Mouse (Mus musculus) kidney, embryonic 14.5 days (tissue): ENCODE results near the gene Fmo2. TPM values are rescaled to one million over a fixed set of nuclear protein-coding genes. Genes with fewer than 3 reads are reported as not detected.

Experiments
- ATAC-seq: fragments of 200-750 bp; cut with Nextera tagmentation; 2 replicates; pipeline ENCODE4 v1.8.0; 2017; ENCODE audit warnings: moderate number of reproducible peaks, mild to moderate bottlenecking, moderate TSS enrichment, moderate library complexity; ENCODE audit not compliant: low FRiP score, low TSS enrichment
- H3K27ac ChIP-seq: fragments of 300-500 bp; sonication (generic); 2 replicates; pipeline ENCODE4 v1.5.1; 2014; ENCODE audit warnings: low read depth, mild to moderate bottlenecking, low read length, moderate library complexity, mixed read lengths
- H3K27me3 ChIP-seq: fragments of 300-500 bp; sonication (generic); 2 replicates; pipeline ENCODE4 v1.6.1; 2014; ENCODE audit warnings: mild to moderate bottlenecking, low read length; ENCODE audit not compliant: control insufficient read depth, insufficient read depth
- H3K36me3 ChIP-seq: fragments of 300-500 bp; sonication (generic); 2 replicates; pipeline ENCODE4 v1.6.1; 2014; ENCODE audit warnings: low read length, mixed read lengths; ENCODE audit not compliant: control insufficient read depth, insufficient read depth
- H3K4me1 ChIP-seq: fragments of 300-500 bp; sonication (generic); 2 replicates; pipeline ENCODE4 v1.6.1; 2014; ENCODE audit warnings: low read length, mixed read lengths; ENCODE audit not compliant: control insufficient read depth, insufficient read depth
- H3K4me2 ChIP-seq: fragments of 300-500 bp; sonication (generic); replicated peaks from 2 replicates; pipeline ENCODE4 v1.6.1; 2014; ENCODE audit warnings: low read depth, mild to moderate bottlenecking, low read length
- H3K4me3 ChIP-seq: fragments of 300-500 bp; sonication (generic); 2 replicates; pipeline ENCODE4 v1.5.1; 2014; ENCODE audit warnings: mild to moderate bottlenecking, low read length
- H3K9ac ChIP-seq: fragments of 300-500 bp; sonication (generic); 2 replicates; pipeline ENCODE4 v1.6.1; 2014; ENCODE audit warnings: low read depth, mild to moderate bottlenecking, low read length, moderate library complexity
- H3K9me3 ChIP-seq: fragments of 300-500 bp; sonication (generic); 2 replicates; pipeline ENCODE4 v1.6.1; 2016; ENCODE audit warnings: low read length; ENCODE audit not compliant: control insufficient read depth
- WGBS: fragments of 180-500 bp; shearing (Covaris S2); extraction: QIAGEN DNeasy Blood & Tissue Kit; methylation state at CpG from one replicate; pipeline ENCODE4 v1.1.7; 2014; 5-methylcytosine and 5-hydroxymethylcytosine counted together
- polyA plus RNA-seq: library from polyadenylated mRNA; unstranded; fragments of >200 nt; fragmentation: Nextera tagmentation; extraction: Ambion mirVana; gene quantifications from 2 replicates; pipeline ENCODE4 v1.2.1, GENCODE M21; 2014

Gene Fmo2
- polyA plus RNA-seq, 1 experiment from 2014 or later, result 1.2 TPM

GRCm38 (mm10) chr1:162862328-162862727, 36.2 kb downstream of the Fmo2 start:
- no peak for ATAC-seq
- no peaks in the 10 kb centered on the region for H3K36me3 ChIP-seq
- WGBS, result 45% methylated on average over 1 of the region's 1 CpGs
- no peak overlapping the region for H3K9ac ChIP-seq
- no peak overlapping the region for H3K27ac ChIP-seq
- H3K27me3 ChIP-seq, result no peaks in the 10 kb centered on the region
- no peak overlapping the region for H3K4me3 ChIP-seq
- 0 out of 2 replicates have a peak, but pooled peaks cover 5% of the 10 kb centered on the region for H3K4me1 ChIP-seq
- H3K4me2 ChIP-seq, result no peak overlapping the region
- no peaks in the 10 kb centered on the region for H3K9me3 ChIP-seq

GRCm38 (mm10) chr1:162859996-162860605, 38.4 kb downstream of the Fmo2 start:
- Histone ChIP-seq H3K27ac (no peak overlapping the region), H3K27me3 (no peaks in the 10 kb centered on the region), H3K9me3 (no peaks in the 10 kb centered on the region), H3K9ac (no peak overlapping the region), H3K4me3 (no peak overlapping the region), H3K4me1 (0 out of 2 replicates have a peak, but pooled peaks cover 5% of the 10 kb centered on the region), H3K4me2 (no peak overlapping the region), H3K36me3 (no peaks in the 10 kb centered on the region)
- 76% methylated on average over 9 of the region's 9 CpGs for WGBS
- 0 out of 2 replicates have a peak, but pooled peaks have one; percentile 36 for ATAC-seq

- no peaks in the 10 kb centered on the region for H3K9me3 ChIP-seq
- 52% methylated on average over 10 of the region's 10 CpGs for WGBS
- no peaks in the 10 kb centered on the region for H3K27me3 ChIP-seq
- ATAC-seq, result peak; percentile 69; the same call in 1 of the 2 replicates
- H3K4me2 ChIP-seq, result no peak overlapping the region
- no peak overlapping the region for H3K9ac ChIP-seq
- no peaks in the 10 kb centered on the region for H3K36me3 ChIP-seq
- no peak overlapping the region for H3K4me3 ChIP-seq
- 0 out of 2 replicates have a peak, but pooled peaks cover 5% of the 10 kb centered on the region for H3K4me1 ChIP-seq
- no peak overlapping the region for H3K27ac ChIP-seq
These were observed 39.0 kb downstream of the Fmo2 start for GRCm38 (mm10) chr1:162859545-162859976.

- Histone ChIP-seq H3K9me3 (no peaks in the 10 kb centered on the region), H3K27ac (no peak overlapping the region), H3K36me3 (no peaks in the 10 kb centered on the region), H3K4me2 (no peak overlapping the region; the same call in 1 of the 2 replicates), H3K27me3 (no peaks in the 10 kb centered on the region), H3K9ac (no peak overlapping the region; the same call in 1 of the 2 replicates), H3K4me3 (no peak overlapping the region), H3K4me1 (0 out of 2 replicates have a peak, but pooled peaks cover 5% of the 10 kb centered on the region)
- ATAC-seq, result peak; percentile 47; the same call in 1 of the 2 replicates
- WGBS, result 80% methylated on average over 12 of the region's 12 CpGs
These were observed 39.8 kb downstream of the Fmo2 start for GRCm38 (mm10) chr1:162858748-162859130.

GRCm38 (mm10) chr1:162857766-162858747, 40.5 kb downstream of the Fmo2 start:
- Histone ChIP-seq H3K9me3 (no peaks in the 10 kb centered on the region), H3K4me2 (no peak overlapping the region; the same call in 1 of the 2 replicates), H3K4me3 (no peak overlapping the region), H3K27ac (no peak overlapping the region), H3K9ac (no peak overlapping the region; the same call in 1 of the 2 replicates), H3K36me3 (no peaks in the 10 kb centered on the region), H3K4me1 (0 out of 2 replicates have a peak, but pooled peaks cover 5% of the 10 kb centered on the region), H3K27me3 (no peaks in the 10 kb centered on the region)
- ATAC-seq, result no peak
- WGBS, result 70% methylated on average over 18 of the region's 18 CpGs

- Histone ChIP-seq H3K27me3 (no peaks in the 10 kb centered on the region), H3K9me3 (no peaks in the 10 kb centered on the region), H3K4me3 (no peak overlapping the region), H3K4me2 (no peak overlapping the region), H3K36me3 (no peaks in the 10 kb centered on the region), H3K4me1 (0 out of 2 replicates have a peak, but pooled peaks cover 3% of the 10 kb centered on the region), H3K27ac (no peak overlapping the region), H3K9ac (no peak overlapping the region)
- 74% methylated on average over 3 of the region's 3 CpGs for WGBS
- no peak for ATAC-seq
These were observed 44.6 kb downstream of the Fmo2 start for GRCm38 (mm10) chr1:162853812-162854482.

- Histone ChIP-seq H3K27ac (no peak overlapping the region), H3K36me3 (no peaks in the 10 kb centered on the region), H3K4me3 (no peak overlapping the region), H3K4me2 (no peak overlapping the region), H3K27me3 (no peaks in the 10 kb centered on the region), H3K4me1 (no peaks in the 10 kb centered on the region), H3K9ac (no peak overlapping the region), H3K9me3 (no peaks in the 10 kb centered on the region)
- WGBS, result 98% methylated on average over 6 of the region's 6 CpGs
- ATAC-seq, result no peak
These were observed 51.0 kb downstream of the Fmo2 start for GRCm38 (mm10) chr1:162847554-162847953.

- no peaks in the 10 kb centered on the region for H3K27me3 ChIP-seq
- no peaks in the 10 kb centered on the region for H3K9me3 ChIP-seq
- H3K4me3 ChIP-seq, result no peak overlapping the region
- WGBS, result 95% methylated on average over 9 of the region's 9 CpGs
- no peak overlapping the region for H3K27ac ChIP-seq
- no peak overlapping the region for H3K9ac ChIP-seq
- no peak overlapping the region for H3K4me2 ChIP-seq
- no peaks in the 10 kb centered on the region for H3K36me3 ChIP-seq
- no peaks in the 10 kb centered on the region for H3K4me1 ChIP-seq
- no peak for ATAC-seq
These were observed 58.3 kb downstream of the Fmo2 start for GRCm38 (mm10) chr1:162840211-162840610.
